Mouse (Mus musculus) brain, embryonic 14.5 days (tissue): ENCODE measurements around the gene Rab35.

ENCODE experiments used
- CTCF ChIP-seq: fragments of 200-500 bp; IDR thresholded peaks from 2 replicates; pipeline ENCODE4 v1.5.1; 2012; ENCODE audit warnings: inconsistent platforms, mild to moderate bottlenecking, moderate library complexity, borderline replicate concordance; ENCODE audit not compliant: insufficient read depth, insufficient read length; ENCODE audit errors: extremely low read depth
- POLR2A ChIP-seq: fragments of 200-500 bp; IDR thresholded peaks from 2 replicates; pipeline ENCODE4 v1.6.1; 2012; ENCODE audit warnings: mild to moderate bottlenecking, inconsistent platforms, borderline replicate concordance; ENCODE audit not compliant: poor library complexity, insufficient read depth, insufficient read length, severe bottlenecking; ENCODE audit errors: extremely low read depth

DNA sequence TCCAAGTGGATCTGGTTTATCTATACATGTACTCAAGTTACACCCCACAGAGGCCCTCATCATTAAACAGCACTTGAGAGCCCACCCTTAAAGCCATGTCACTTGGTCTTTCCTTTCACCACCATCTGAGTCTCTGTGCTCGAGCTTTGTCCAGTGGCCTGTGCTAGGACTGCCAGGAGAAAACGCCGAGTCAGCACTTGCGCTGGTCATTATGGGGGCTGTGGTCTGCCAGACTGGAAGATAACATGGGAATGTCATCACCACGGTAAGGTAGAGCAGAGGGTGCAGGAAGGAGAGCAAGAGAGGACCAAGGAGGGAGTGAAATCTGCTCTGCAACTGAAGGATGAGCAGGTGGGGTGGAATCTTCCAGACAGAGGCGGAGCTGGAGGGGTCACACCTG, 26.6 kb downstream of the Rab35 start:
- TF ChIP-seq CTCF = no peak
- TF ChIP-seq POLR2A = no peak
